Mouse (Mus musculus) embryo, embryonic 11 days (tissue): ENCODE measurements at regions not wholly inside any gene's neighbourhood (a gene's known extent, or its start where the extent isn't known, plus 50 kb on each side); places are given as distances from the start of the nearest gene placed in this dataset.
A peak's percentile ranks its signal among the peaks of the same experiment; 100 is the strongest.

Experiments
- DNase-seq: peaks from one replicate; pipeline ENCODE4 v3.0.0-alpha.2; 2015

DNA sequence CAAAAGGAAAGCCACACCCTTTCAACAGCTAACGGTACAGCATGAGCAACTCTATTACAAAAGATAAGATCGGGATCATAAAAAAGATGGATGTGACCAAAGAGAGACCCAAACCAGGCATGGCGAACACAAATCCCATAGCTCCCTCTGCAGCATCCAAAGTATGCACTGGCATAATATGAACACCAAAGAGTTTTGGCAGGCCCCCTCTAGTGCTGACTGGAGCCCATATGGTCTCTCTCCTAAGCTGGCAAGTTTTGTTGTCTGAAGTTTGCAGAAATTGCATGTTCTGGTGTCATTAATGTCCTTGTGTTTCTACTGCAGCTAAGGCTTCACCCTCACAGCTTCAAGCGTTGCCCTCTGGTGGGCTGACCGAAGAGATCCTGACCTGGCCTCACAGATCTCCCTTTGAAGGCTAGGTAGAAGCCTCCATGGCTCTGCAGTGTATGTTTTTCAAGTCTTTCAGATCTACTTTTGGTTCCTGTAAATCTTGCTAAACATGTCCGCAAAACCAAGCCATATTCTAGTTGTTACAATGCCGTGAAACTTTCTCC is 75.7 kb upstream of the Bcl2l14 start:
- DNase-seq = no peak

DNA sequence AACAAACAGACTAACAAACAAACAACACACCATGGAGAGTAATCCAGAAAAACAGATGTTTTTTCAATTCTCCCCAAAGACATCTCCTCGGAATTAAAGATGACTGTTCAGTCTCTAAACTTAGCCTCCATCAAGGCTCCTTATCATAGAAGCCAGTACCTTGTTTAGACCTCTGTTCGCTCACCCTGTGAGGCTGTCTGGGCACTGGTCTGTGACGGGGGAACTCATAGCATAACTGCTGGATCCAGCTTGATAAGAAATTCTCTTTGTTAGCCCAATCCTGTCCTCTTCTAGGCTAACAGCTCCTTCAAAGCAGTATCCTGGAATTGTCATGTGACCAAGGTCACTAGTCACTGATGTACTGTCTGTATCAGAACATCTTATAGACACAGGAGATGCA is 72.1 kb upstream of the Bcl2l14 start:
- DNase-seq = no peak

DNA sequence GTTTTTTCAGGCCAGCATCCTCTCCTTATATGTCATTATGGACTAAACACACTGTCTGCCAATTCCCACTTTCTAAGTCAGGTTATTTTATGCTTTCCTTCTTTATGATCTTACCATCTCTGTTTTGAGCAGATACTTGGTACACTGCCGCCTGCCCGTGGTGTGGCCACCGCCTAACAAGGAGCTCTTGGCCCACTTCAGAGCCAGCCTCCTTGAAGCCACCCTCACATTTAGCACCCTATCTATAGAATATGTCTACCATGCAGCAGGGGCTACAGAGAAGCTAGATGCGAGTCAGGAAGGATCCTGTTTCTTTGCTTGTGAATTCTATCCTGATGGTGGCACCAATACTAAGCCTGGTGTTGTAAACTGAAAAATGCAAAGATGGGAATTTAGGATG is 70.6 kb upstream of the Bcl2l14 start:
- no peak for DNase-seq

- DNase-seq = peak; percentile 8
Measured at GRCm38 (mm10) chr6:134329550-134330299, 66.4 kb upstream of the Bcl2l14 start.

DNA sequence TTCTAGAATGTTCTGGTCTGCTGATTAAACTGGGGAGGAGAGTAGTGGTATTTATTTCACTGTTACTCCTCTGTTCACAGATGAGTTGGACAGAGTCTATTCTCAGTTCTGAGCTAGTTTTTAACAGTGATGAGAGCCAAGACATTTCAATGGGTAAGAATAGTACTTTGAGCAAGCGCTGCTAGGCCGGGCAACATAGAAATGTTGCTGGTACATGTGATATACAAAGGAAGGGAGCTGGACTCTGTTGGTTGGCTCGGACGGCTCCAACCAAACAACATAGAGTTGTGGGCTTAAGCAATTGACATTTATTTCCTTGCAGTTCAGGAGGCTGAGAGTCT is 65.8 kb upstream of the Bcl2l14 start:
- no peak for DNase-seq

DNA sequence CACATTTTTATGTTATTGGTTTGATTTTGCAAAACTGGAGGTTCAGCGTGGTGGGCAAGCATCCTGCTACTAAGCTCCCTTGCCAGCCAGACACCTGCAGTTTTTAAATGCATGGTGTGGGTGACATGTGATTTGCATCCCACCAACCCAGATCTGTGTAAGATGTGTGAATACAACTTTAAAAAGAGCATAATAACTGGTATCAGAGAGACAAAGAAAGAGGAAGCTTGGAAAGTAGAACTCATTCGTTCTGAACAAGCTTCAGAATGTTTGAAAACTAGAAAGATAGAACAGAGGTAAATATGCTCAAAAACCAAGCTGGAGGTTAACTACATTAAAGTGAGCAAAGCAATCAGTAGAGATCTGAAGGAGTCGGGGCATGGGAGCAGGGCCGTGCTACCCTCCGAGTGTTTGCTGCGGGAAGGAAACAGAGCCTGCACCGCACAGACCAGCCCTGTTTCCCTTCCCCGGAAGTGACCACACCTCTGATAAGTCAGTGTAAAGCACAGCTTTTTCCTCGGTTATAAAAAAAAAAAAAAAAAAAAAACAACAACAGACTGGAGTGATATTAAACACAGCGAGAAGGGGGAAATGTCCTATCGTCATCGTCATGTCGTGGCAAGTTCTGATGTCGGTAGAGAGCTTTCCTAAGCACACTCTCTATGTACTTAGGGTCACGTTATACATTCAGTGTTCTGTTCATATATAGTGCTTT is 63.2 kb upstream of the Bcl2l14 start:
- DNase-seq = no peak

DNA sequence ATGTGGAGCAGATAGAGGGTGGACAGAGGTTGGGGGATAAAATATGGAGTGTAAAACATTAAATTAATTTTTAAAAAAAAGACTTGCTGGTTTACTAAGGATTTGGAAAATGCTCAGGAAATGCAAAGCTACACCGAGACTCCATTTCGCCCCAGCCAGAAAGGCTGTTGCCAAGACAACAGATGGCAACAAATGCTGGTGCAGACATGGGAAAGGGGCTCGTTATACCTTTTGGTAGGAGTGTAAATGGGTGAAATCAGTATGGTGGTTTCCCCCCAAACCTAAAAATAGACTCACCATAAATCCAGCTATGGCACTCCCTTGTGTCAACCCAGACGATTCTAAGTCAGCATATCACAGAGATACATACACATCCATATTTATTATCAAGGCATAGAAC is 60.4 kb upstream of the Bcl2l14 start:
- no peak for DNase-seq

DNA sequence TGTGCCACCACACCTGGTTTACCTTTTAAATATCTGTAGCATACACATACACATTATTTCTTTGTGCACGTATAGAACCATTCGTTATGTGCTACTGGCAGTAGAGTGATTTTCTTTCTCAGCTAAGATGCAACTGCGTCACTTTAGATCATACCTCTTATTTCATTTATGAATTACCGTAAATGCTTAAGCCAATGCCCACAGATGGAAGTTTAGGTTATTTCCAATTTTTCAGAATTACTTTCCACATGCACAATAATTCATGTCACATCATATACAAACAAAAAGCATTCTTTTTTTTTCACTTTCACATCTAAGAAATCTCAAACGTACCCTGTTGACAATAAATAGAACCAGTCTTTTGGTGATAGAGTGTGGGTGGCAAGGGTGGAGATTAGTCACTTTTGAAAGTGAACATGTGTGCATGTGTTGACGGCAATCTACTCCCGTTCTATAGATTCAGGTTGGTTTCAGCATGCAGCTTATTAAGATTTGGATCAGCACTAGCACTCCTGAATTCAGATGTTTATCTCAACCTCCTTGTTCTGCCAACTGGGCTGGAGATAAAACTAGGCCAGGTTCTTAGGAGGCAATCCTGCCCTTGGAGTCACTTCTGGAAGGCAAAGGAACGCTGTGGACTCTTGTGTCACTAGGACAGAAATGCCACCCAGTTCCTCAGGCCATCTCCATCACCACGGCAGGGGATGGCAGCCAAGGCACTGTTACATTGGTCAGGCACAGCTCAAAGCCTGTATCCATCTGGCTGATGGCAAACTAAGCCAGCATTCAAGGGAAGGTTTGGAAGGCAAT is 53.1 kb upstream of the Bcl2l14 start:
- no peak for DNase-seq

DNA sequence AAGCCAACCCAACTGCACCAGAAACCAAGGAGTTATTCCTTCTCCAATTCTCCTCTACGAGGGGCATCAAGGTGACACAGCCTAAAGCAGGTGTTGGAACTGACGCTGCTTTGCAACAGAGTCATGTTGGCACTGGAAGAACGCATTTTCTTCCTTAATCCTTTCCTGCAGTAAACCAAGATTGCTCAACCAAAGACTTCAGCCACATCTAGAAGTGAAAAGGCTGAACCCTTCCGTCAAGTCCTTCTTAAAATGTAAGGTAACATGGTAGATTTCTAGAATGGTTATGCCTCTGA is 52.6 kb upstream of the Bcl2l14 start:
- DNase-seq = no peak
